Mouse (Mus musculus) heart, postnatal 0 days (tissue): Measurements from ENCODE around the gene Il11. TPM values are rescaled to one million over a fixed set of nuclear protein-coding genes. Genes with fewer than 3 reads are reported as not detected.

Experiments used
- ATAC-seq: fragments of 200-750 bp; cut with Nextera tagmentation; 2 replicates; pipeline ENCODE4 v1.8.0; 2017; ENCODE audit warnings: low read depth, moderate number of reproducible peaks, moderate library complexity; ENCODE audit not compliant: insufficient read depth
- DNase-seq: peaks from one replicate; pipeline ENCODE4 v3.0.0-alpha.2; 2016; ENCODE audit warnings: low spot score
- H3K27ac ChIP-seq: fragments of 300-500 bp; sonication (generic); 2 replicates; pipeline ENCODE4 v1.5.1; 2014; ENCODE audit warnings: low read depth, mild to moderate bottlenecking
- H3K27me3 ChIP-seq: fragments of 300-500 bp; sonication (generic); 2 replicates; pipeline ENCODE4 v1.6.1; 2014; ENCODE audit warnings: low read length, mixed read lengths; ENCODE audit not compliant: control insufficient read depth, insufficient read depth
- H3K36me3 ChIP-seq: fragments of 300-500 bp; sonication (generic); replicated peaks from 2 replicates; pipeline ENCODE4 v1.6.1; 2014; ENCODE audit warnings: low read length, mixed read lengths; ENCODE audit not compliant: control insufficient read depth, insufficient read depth
- H3K4me1 ChIP-seq: fragments of 300-500 bp; sonication (generic); 2 replicates; pipeline ENCODE4 v1.6.1; 2014; ENCODE audit warnings: antibody characterized with exemption; ENCODE audit not compliant: control insufficient read depth, insufficient read depth
- H3K4me2 ChIP-seq: fragments of 300-500 bp; sonication (generic); 2 replicates; pipeline ENCODE4 v1.6.1; 2014; ENCODE audit warnings: low read depth, mild to moderate bottlenecking, low read length, moderate library complexity
- H3K4me3 ChIP-seq: fragments of 300-500 bp; sonication (generic); 2 replicates; pipeline ENCODE4 v1.5.1; 2014; ENCODE audit warnings: low read depth, low read length
- H3K9ac ChIP-seq: fragments of 300-500 bp; sonication (generic); replicated peaks from 2 replicates; pipeline ENCODE4 v1.6.1; 2014; ENCODE audit warnings: low read depth, low read length, mixed read lengths
- H3K9me3 ChIP-seq: fragments of 300-500 bp; sonication (generic); replicated peaks from 2 replicates; pipeline ENCODE4 v1.6.1; 2016; ENCODE audit warnings: low read length; ENCODE audit not compliant: control insufficient read depth
- CTCF ChIP-seq: IDR thresholded peaks from 2 replicates; pipeline ENCODE4 v1.5.1; 2016; ENCODE audit warnings: antibody characterized with exemption, control low read depth, low read depth
- EP300 ChIP-seq: IDR thresholded peaks from 2 replicates; pipeline ENCODE4 v1.6.1; 2016; ENCODE audit warnings: antibody characterized with exemption, low read depth
- WGBS: fragments of 180-500 bp; shearing (Covaris S2); extraction: QIAGEN DNeasy Blood & Tissue Kit; methylation state at CpG from one replicate; pipeline ENCODE4 v1.1.7; 2014; 5-methylcytosine and 5-hydroxymethylcytosine counted together
- polyA plus RNA-seq: library from polyadenylated mRNA; unstranded; fragments of >200 nt; fragmentation: Nextera tagmentation; extraction: Ambion mirVana; gene quantifications from 2 replicates; pipeline ENCODE4 v1.2.1, GENCODE M21; 2015
- total RNA-seq: library from RNA; depleted of rRNA; stranded (reverse); fragments of >200 nt; gene quantifications from 2 replicates; pipeline ENCODE4 v1.2.3, GENCODE M21; 2014; ENCODE audit warnings: low replicate concordance

Il11 gene
- total and polyA plus RNA-seq, 2 experiments from 2014 or later, result not detected

GRCm38 (mm10) chr7:4742482-4742819, 40.2 kb downstream of the Il11 start:
- Histone ChIP-seq H3K9ac (no peak overlapping the region), H3K27ac (no peak overlapping the region), H3K4me2 (no peak overlapping the region)

GRCm38 (mm10) chr7:4741672-4742481, 40.8 kb downstream of the Il11 start:
- peak overlapping the region; percentile 96 for H3K4me2 ChIP-seq
- no peak overlapping the region; the same call in 1 of the 2 replicates for H3K9ac ChIP-seq
- no peaks in the 10 kb centered on the region for H3K9me3 ChIP-seq
- ATAC-seq (no peak), DNase-seq (no peak)
- no peaks in the 10 kb centered on the region for H3K27me3 ChIP-seq
- peak overlapping the region; percentile 92 for H3K27ac ChIP-seq
- 83% methylated on average over 21 of the region's 21 CpGs for WGBS
- peaks cover 32% of the 10 kb centered on the region for H3K36me3 ChIP-seq
- peak overlapping the region; percentile 87; the same call in 1 of the 2 replicates for H3K4me3 ChIP-seq
- TF ChIP-seq CTCF (no peak), EP300 (no peak)
- H3K4me1 ChIP-seq, result peaks cover 19% of the 10 kb centered on the region

More at GRCm38 (mm10) chr7:4742482-4742819, 40.2 kb downstream of the Il11 start:
- no peaks in the 10 kb centered on the region for H3K27me3 ChIP-seq
- H3K4me3 ChIP-seq, result no peak overlapping the region
- H3K36me3 ChIP-seq, result peaks cover 36% of the 10 kb centered on the region
- H3K4me1 ChIP-seq, result peaks cover 19% of the 10 kb centered on the region
- WGBS, result 79% methylated on average over 6 of the region's 6 CpGs
- ATAC-seq (no peak), DNase-seq (no peak)
- TF ChIP-seq CTCF (no peak), EP300 (no peak)
- H3K9me3 ChIP-seq, result no peaks in the 10 kb centered on the region

GRCm38 (mm10) chr7:4741151-4741550, 41.5 kb downstream of the Il11 start:
- 1% methylated on average over 4 of the region's 4 CpGs for WGBS

GRCm38 (mm10) chr7:4740309-4740727, 42.3 kb downstream of the Il11 start:
- DNase-seq (peak; percentile 51), ATAC-seq (peak; percentile 0; the same call in 1 of the 2 replicates)
- no peaks in the 10 kb centered on the region for H3K27me3 ChIP-seq
- WGBS, result 0% methylated on average over 14 of the region's 14 CpGs
- H3K9ac ChIP-seq, result peak overlapping the region; percentile 84
- H3K9me3 ChIP-seq, result no peaks in the 10 kb centered on the region
- H3K36me3 ChIP-seq, result peaks cover 21% of the 10 kb centered on the region
- peak overlapping the region; percentile 87 for H3K4me3 ChIP-seq
- peaks cover 19% of the 10 kb centered on the region for H3K4me1 ChIP-seq
- peak overlapping the region; percentile 92 for H3K27ac ChIP-seq
- peak overlapping the region; percentile 96 for H3K4me2 ChIP-seq
- TF ChIP-seq EP300 (no peak), CTCF (no peak)

More at GRCm38 (mm10) chr7:4741151-4741550, 41.5 kb downstream of the Il11 start:
- peak overlapping the region; percentile 87 for H3K4me3 ChIP-seq
- peaks cover 25% of the 10 kb centered on the region for H3K36me3 ChIP-seq
- no peak for TF ChIP-seq CTCF
- TF ChIP-seq EP300, result 0 out of 2 replicates have a peak, but pooled peaks have one; percentile 8
- H3K27ac ChIP-seq, result peak overlapping the region; percentile 92
- peak overlapping the region; percentile 96 for H3K4me2 ChIP-seq
- DNase-seq (peak; percentile 80), ATAC-seq (no peak)
- H3K9me3 ChIP-seq, result no peaks in the 10 kb centered on the region
- no peaks in the 10 kb centered on the region for H3K27me3 ChIP-seq
- peaks cover 19% of the 10 kb centered on the region for H3K4me1 ChIP-seq
- peak overlapping the region; percentile 84 for H3K9ac ChIP-seq

GRCm38 (mm10) chr7:4739544-4740275, 42.9 kb downstream of the Il11 start, which contains the start of gene Kmt5c:
Kmt5c (plus strand) TSS chr7:4740115.
- under 1% methylated on average over 31 of the region's 44 CpGs for WGBS
- H3K4me1 ChIP-seq, result peaks cover 19% of the 10 kb centered on the region
- H3K27ac ChIP-seq, result peak within 1 kb of the TSS; percentile 92
- DNase-seq (peak; percentile 100), ATAC-seq (peak; percentile 95)
- H3K4me2 ChIP-seq, result peak within 1 kb of the TSS; percentile 96
- peak within 1 kb of the TSS; percentile 87 for H3K4me3 ChIP-seq
- peak; percentile 29 for TF ChIP-seq CTCF
- peak; percentile 46; the same call in 1 of the 2 replicates for TF ChIP-seq EP300
- no peaks in the 10 kb centered on the region for H3K9me3 ChIP-seq
- H3K36me3 ChIP-seq, result peaks cover 21% of the 10 kb centered on the region
- H3K27me3 ChIP-seq, result no peaks in the 10 kb centered on the region
- peak within 1 kb of the TSS; percentile 84 for H3K9ac ChIP-seq
